Mouse (Mus musculus) kidney, embryonic 14.5 days (tissue): ENCODE results near the gene Thrap3. TPM values are rescaled to one million over a fixed set of nuclear protein-coding genes. Genes with fewer than 3 reads are reported as not detected.

ENCODE experiments used
- ATAC-seq: fragments of 200-750 bp; cut with Nextera tagmentation; 2 replicates; pipeline ENCODE4 v1.8.0; 2017; ENCODE audit warnings: moderate number of reproducible peaks, mild to moderate bottlenecking, moderate TSS enrichment, moderate library complexity; ENCODE audit not compliant: low FRiP score, low TSS enrichment
- H3K27ac ChIP-seq: fragments of 300-500 bp; sonication (generic); 2 replicates; pipeline ENCODE4 v1.5.1; 2014; ENCODE audit warnings: low read depth, mild to moderate bottlenecking, low read length, moderate library complexity, mixed read lengths
- H3K27me3 ChIP-seq: fragments of 300-500 bp; sonication (generic); 2 replicates; pipeline ENCODE4 v1.6.1; 2014; ENCODE audit warnings: mild to moderate bottlenecking, low read length; ENCODE audit not compliant: control insufficient read depth, insufficient read depth
- H3K36me3 ChIP-seq: fragments of 300-500 bp; sonication (generic); 2 replicates; pipeline ENCODE4 v1.6.1; 2014; ENCODE audit warnings: low read length, mixed read lengths; ENCODE audit not compliant: control insufficient read depth, insufficient read depth
- H3K4me1 ChIP-seq: fragments of 300-500 bp; sonication (generic); 2 replicates; pipeline ENCODE4 v1.6.1; 2014; ENCODE audit warnings: low read length, mixed read lengths; ENCODE audit not compliant: control insufficient read depth, insufficient read depth
- H3K4me2 ChIP-seq: fragments of 300-500 bp; sonication (generic); replicated peaks from 2 replicates; pipeline ENCODE4 v1.6.1; 2014; ENCODE audit warnings: low read depth, mild to moderate bottlenecking, low read length
- H3K4me3 ChIP-seq: fragments of 300-500 bp; sonication (generic); 2 replicates; pipeline ENCODE4 v1.5.1; 2014; ENCODE audit warnings: mild to moderate bottlenecking, low read length
- H3K9ac ChIP-seq: fragments of 300-500 bp; sonication (generic); 2 replicates; pipeline ENCODE4 v1.6.1; 2014; ENCODE audit warnings: low read depth, mild to moderate bottlenecking, low read length, moderate library complexity
- H3K9me3 ChIP-seq: fragments of 300-500 bp; sonication (generic); 2 replicates; pipeline ENCODE4 v1.6.1; 2016; ENCODE audit warnings: low read length; ENCODE audit not compliant: control insufficient read depth
- WGBS: fragments of 180-500 bp; shearing (Covaris S2); extraction: QIAGEN DNeasy Blood & Tissue Kit; methylation state at CpG from one replicate; pipeline ENCODE4 v1.1.7; 2014; 5-methylcytosine and 5-hydroxymethylcytosine counted together
- polyA plus RNA-seq: library from polyadenylated mRNA; unstranded; fragments of >200 nt; fragmentation: Nextera tagmentation; extraction: Ambion mirVana; gene quantifications from 2 replicates; pipeline ENCODE4 v1.2.1, GENCODE M21; 2014

The Thrap3 gene
- polyA plus RNA-seq, 1 experiment from 2014 or later = 281 TPM

GRCm38 (mm10) chr4:126163685-126164084 lies 38.9 kb downstream of the Thrap3 start:
- H3K4me2 ChIP-seq = no peak overlapping the region
- no peak overlapping the region for H3K9ac ChIP-seq
- no peaks in the 10 kb centered on the region for H3K27me3 ChIP-seq
- peaks cover 16% of the 10 kb centered on the region; the same call in 1 of the 2 replicates for H3K4me1 ChIP-seq
- H3K4me3 ChIP-seq = no peak overlapping the region
- ATAC-seq = no peak
- 46% methylated on average over 4 of the region's 4 CpGs for whole genome bisulfite sequencing
- H3K36me3 ChIP-seq = peaks cover 28% of the 10 kb centered on the region
- no peaks in the 10 kb centered on the region for H3K9me3 ChIP-seq
- peak overlapping the region; percentile 80; the same call in 1 of the 2 replicates for H3K27ac ChIP-seq

- peak within 1 kb of the TSS; percentile 80 for H3K27ac ChIP-seq
- H3K4me2 ChIP-seq = peak within 1 kb of the TSS; percentile 98
- peak; percentile 22; the same call in 1 of the 2 replicates for ATAC-seq
- peaks cover 16% of the 10 kb centered on the region; the same call in 1 of the 2 replicates for H3K4me1 ChIP-seq
- peak within 1 kb of the TSS; percentile 61 for H3K4me3 ChIP-seq
- no peaks in the 10 kb centered on the region for H3K27me3 ChIP-seq
- 5% methylated on average over 22 of the region's 22 CpGs for WGBS
- H3K9me3 ChIP-seq = no peaks in the 10 kb centered on the region
- H3K9ac ChIP-seq = peak within 1 kb of the TSS; percentile 88
- H3K36me3 ChIP-seq = peaks cover 23% of the 10 kb centered on the region
Observed at GRCm38 (mm10) chr4:126163067-126163659, 39.4 kb downstream of the Thrap3 start, which contains the start of gene Sh3d21. Gene Sh3d21 (minus strand): TSS chr4:126163491.

- Histone ChIP-seq H3K9me3 (no peaks in the 10 kb centered on the region), H3K4me3 (peak overlapping the region; percentile 61), H3K36me3 (peaks cover 18% of the 10 kb centered on the region), H3K4me2 (peak overlapping the region; percentile 98), H3K27me3 (no peaks in the 10 kb centered on the region), H3K4me1 (peaks cover 16% of the 10 kb centered on the region; the same call in 1 of the 2 replicates), H3K9ac (peak overlapping the region; percentile 88), H3K27ac (peak overlapping the region; percentile 80)
- peak; percentile 90 for ATAC-seq
- WGBS = under 1% methylated on average over 39 of the region's 44 CpGs
Observed at GRCm38 (mm10) chr4:126162544-126163066, 40.0 kb downstream of the Thrap3 start.

GRCm38 (mm10) chr4:126161986-126162385 lies 40.6 kb downstream of the Thrap3 start:
- peak; percentile 10 for ATAC-seq
- no peaks in the 10 kb centered on the region for H3K27me3 ChIP-seq
- H3K27ac ChIP-seq = no peak overlapping the region; the same call in 1 of the 2 replicates
- H3K9me3 ChIP-seq = no peaks in the 10 kb centered on the region
- H3K4me3 ChIP-seq = peak overlapping the region; percentile 61
- peak overlapping the region; percentile 98 for H3K4me2 ChIP-seq
- peak overlapping the region; percentile 88; the same call in 1 of the 2 replicates for H3K9ac ChIP-seq
- WGBS = 55% methylated on average over 9 of the region's 9 CpGs
- H3K36me3 ChIP-seq = peaks cover 16% of the 10 kb centered on the region
- peaks cover 16% of the 10 kb centered on the region; the same call in 1 of the 2 replicates for H3K4me1 ChIP-seq

- peaks cover 10% of the 10 kb centered on the region for H3K36me3 ChIP-seq
- H3K27me3 ChIP-seq = no peaks in the 10 kb centered on the region
- no peak overlapping the region for H3K27ac ChIP-seq
- H3K4me3 ChIP-seq = no peak overlapping the region
- H3K4me2 ChIP-seq = no peak overlapping the region
- peaks cover 16% of the 10 kb centered on the region; the same call in 1 of the 2 replicates for H3K4me1 ChIP-seq
- H3K9ac ChIP-seq = no peak overlapping the region
- ATAC-seq = no peak
- H3K9me3 ChIP-seq = no peaks in the 10 kb centered on the region; the same call in 1 of the 2 replicates
- WGBS = 90% methylated on average over 6 of the region's 6 CpGs
Observed at GRCm38 (mm10) chr4:126161456-126161855, 41.1 kb downstream of the Thrap3 start.

GRCm38 (mm10) chr4:126160981-126161380 lies 41.6 kb downstream of the Thrap3 start:
- Histone ChIP-seq H3K4me1 (peaks cover 16% of the 10 kb centered on the region; the same call in 1 of the 2 replicates), H3K4me3 (no peak overlapping the region), H3K9me3 (no peaks in the 10 kb centered on the region; the same call in 1 of the 2 replicates), H3K4me2 (no peak overlapping the region), H3K27me3 (no peaks in the 10 kb centered on the region), H3K36me3 (peaks cover 6% of the 10 kb centered on the region), H3K27ac (no peak overlapping the region), H3K9ac (no peak overlapping the region)
- no peak for ATAC-seq
- WGBS = 82% methylated on average over 8 of the region's 8 CpGs

GRCm38 (mm10) chr4:126159455-126159854 lies 43.1 kb downstream of the Thrap3 start:
- peaks cover 20% of the 10 kb centered on the region; the same call in 1 of the 2 replicates for H3K4me1 ChIP-seq
- WGBS = 77% methylated on average over 8 of the region's 8 CpGs

GRCm38 (mm10) chr4:126157562-126157961 lies 45.0 kb downstream of the Thrap3 start:
- peaks cover 10% of the 10 kb centered on the region; the same call in 1 of the 2 replicates for H3K4me1 ChIP-seq
- no peaks in the 10 kb centered on the region; the same call in 1 of the 2 replicates for H3K9me3 ChIP-seq
- peaks cover 4% of the 10 kb centered on the region; the same call in 1 of the 2 replicates for H3K36me3 ChIP-seq
- no peaks in the 10 kb centered on the region for H3K27me3 ChIP-seq
- WGBS = 94% methylated on average over 6 of the region's 6 CpGs
- no peak overlapping the region for H3K9ac ChIP-seq
- ATAC-seq = no peak
- no peak overlapping the region for H3K27ac ChIP-seq
- H3K4me2 ChIP-seq = no peak overlapping the region
- H3K4me3 ChIP-seq = no peak overlapping the region

More at GRCm38 (mm10) chr4:126159455-126159854, 43.1 kb downstream of the Thrap3 start:
- Histone ChIP-seq H3K9ac (no peak overlapping the region), H3K36me3 (no peaks in the 10 kb centered on the region), H3K4me2 (no peak overlapping the region), H3K4me3 (no peak overlapping the region), H3K27ac (no peak overlapping the region), H3K9me3 (no peaks in the 10 kb centered on the region; the same call in 1 of the 2 replicates), H3K27me3 (no peaks in the 10 kb centered on the region)
- ATAC-seq = no peak

- WGBS = 58% methylated on average over 5 of the region's 5 CpGs
- Histone ChIP-seq H3K27me3 (no peaks in the 10 kb centered on the region), H3K4me1 (0 out of 2 replicates have a peak, but pooled peaks cover 4% of the 10 kb centered on the region), H3K4me3 (no peak overlapping the region), H3K9ac (no peak overlapping the region), H3K9me3 (no peaks in the 10 kb centered on the region; the same call in 1 of the 2 replicates), H3K36me3 (peaks cover 9% of the 10 kb centered on the region), H3K4me2 (no peak overlapping the region), H3K27ac (peak overlapping the region; percentile 88; the same call in 1 of the 2 replicates)
- no peak for ATAC-seq
Observed at GRCm38 (mm10) chr4:126156617-126157016, 45.9 kb downstream of the Thrap3 start.
